Mouse (Mus musculus) lung, embryonic 16.5 days (tissue): ENCODE results near the gene Gng13. TPM values are rescaled to one million over a fixed set of nuclear protein-coding genes. Genes with fewer than 3 reads are reported as not detected.

Source experiments
- ATAC-seq: fragments of 200-750 bp; cut with Nextera tagmentation; 2 replicates; pipeline ENCODE4 v1.8.0; 2017; ENCODE audit warnings: low read depth, mild to moderate bottlenecking, moderate library complexity
- H3K27ac ChIP-seq: fragments of 300-500 bp; sonication (generic); 2 replicates; pipeline ENCODE4 v1.5.1; 2014; ENCODE audit warnings: mild to moderate bottlenecking, control low read depth, low read length
- H3K27me3 ChIP-seq: fragments of 300-500 bp; sonication (generic); 2 replicates; pipeline ENCODE4 v1.6.1; 2014; ENCODE audit warnings: low read depth, low read length, mixed read lengths; ENCODE audit not compliant: control insufficient read depth, insufficient read depth
- H3K36me3 ChIP-seq: fragments of 300-500 bp; sonication (generic); 2 replicates; pipeline ENCODE4 v1.6.1; 2014; ENCODE audit warnings: low read length; ENCODE audit not compliant: control insufficient read depth, insufficient read depth
- H3K4me1 ChIP-seq: fragments of 300-500 bp; sonication (generic); replicated peaks from 2 replicates; pipeline ENCODE4 v1.6.1; 2014; ENCODE audit warnings: low read length, mixed read lengths; ENCODE audit not compliant: control insufficient read depth, insufficient read depth
- H3K4me2 ChIP-seq: fragments of 300-500 bp; sonication (generic); 2 replicates; pipeline ENCODE4 v1.6.1; 2014; ENCODE audit warnings: low read depth, low read length, control low read depth
- H3K4me3 ChIP-seq: fragments of 300-500 bp; sonication (generic); 2 replicates; pipeline ENCODE4 v1.5.1; 2014; ENCODE audit warnings: mild to moderate bottlenecking, low read length, control low read depth
- H3K9ac ChIP-seq: fragments of 300-500 bp; sonication (generic); 2 replicates; pipeline ENCODE4 v1.6.1; 2014; ENCODE audit warnings: low read length, control low read depth
- H3K9me3 ChIP-seq: fragments of 300-500 bp; sonication (generic); 2 replicates; pipeline ENCODE4 v1.6.1; 2016; ENCODE audit warnings: low read length; ENCODE audit not compliant: control insufficient read depth
- WGBS: fragments of 180-500 bp; shearing (Covaris S2); extraction: QIAGEN DNeasy Blood & Tissue Kit; methylation state at CpG from one replicate; pipeline ENCODE4 v1.1.7; 2014; 5-methylcytosine and 5-hydroxymethylcytosine counted together
- polyA plus RNA-seq: library from polyadenylated mRNA; unstranded; fragments of >200 nt; fragmentation: Nextera tagmentation; extraction: Ambion mirVana; gene quantifications from 2 replicates; pipeline ENCODE4 v1.2.1, GENCODE M21; 2015

The Gng13 gene
- polyA plus RNA-seq, 1 experiment from 2014 or later = 2.8 TPM

DNA sequence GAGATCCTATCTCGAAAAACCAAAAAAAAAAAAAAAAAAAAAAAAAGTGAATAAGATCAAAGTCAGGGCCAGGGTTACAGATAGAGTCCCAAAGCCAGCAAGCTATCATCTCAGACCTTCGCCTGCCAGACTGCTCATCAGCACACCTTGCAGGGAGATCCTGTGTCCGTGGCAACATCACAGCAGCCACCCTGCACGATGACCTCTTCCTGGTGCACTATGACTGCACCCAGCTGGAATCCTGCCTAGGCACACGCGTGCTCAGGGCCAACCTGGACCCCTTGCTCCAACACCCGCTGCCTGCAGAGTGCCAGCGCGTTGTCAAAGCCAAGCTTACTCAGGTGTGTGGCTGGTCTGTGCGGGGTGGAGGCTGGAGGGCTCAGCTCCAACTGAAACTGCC, 27.3 kb downstream of the Gng13 start:
- no peaks in the 10 kb centered on the region for H3K27me3 ChIP-seq
- H3K4me2 ChIP-seq = no peak overlapping the region
- H3K4me3 ChIP-seq = no peak overlapping the region
- no peaks in the 10 kb centered on the region for H3K36me3 ChIP-seq
- 62% methylated on average over 10 of the region's 10 CpGs for WGBS
- H3K4me1 ChIP-seq = no peaks in the 10 kb centered on the region
- no peak for ATAC-seq
- no peak overlapping the region for H3K27ac ChIP-seq
- no peaks in the 10 kb centered on the region for H3K9me3 ChIP-seq
- no peak overlapping the region for H3K9ac ChIP-seq

DNA sequence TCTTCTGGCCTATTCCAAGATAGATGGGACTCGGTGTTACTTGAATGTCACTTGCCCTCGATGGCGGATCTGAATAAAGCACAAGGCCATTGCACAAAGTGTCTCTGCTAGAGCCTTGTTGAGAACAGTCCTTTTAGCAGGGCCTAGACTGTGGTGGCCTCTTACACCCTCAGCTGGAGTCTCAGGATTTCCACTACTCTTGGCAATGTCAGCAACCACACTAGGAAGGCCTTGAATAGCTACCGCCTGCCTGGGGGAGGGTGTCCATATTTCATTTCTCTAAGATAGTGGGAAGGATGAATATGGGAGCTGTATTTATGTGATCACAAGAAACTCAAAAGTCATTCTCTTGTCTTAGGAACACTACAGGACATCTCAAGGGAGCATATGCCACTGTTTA, 31.3 kb downstream of the Gng13 start:
- no peaks in the 10 kb centered on the region for H3K9me3 ChIP-seq
- no peak overlapping the region for H3K4me2 ChIP-seq
- WGBS = 88% methylated on average over 4 of the region's 4 CpGs
- H3K27ac ChIP-seq = peak overlapping the region; percentile 37; the same call in 1 of the 2 replicates
- ATAC-seq = no peak
- no peak overlapping the region for H3K9ac ChIP-seq
- peaks cover 7% of the 10 kb centered on the region for H3K4me1 ChIP-seq
- no peak overlapping the region for H3K4me3 ChIP-seq
- H3K27me3 ChIP-seq = no peaks in the 10 kb centered on the region
- H3K36me3 ChIP-seq = no peaks in the 10 kb centered on the region

DNA sequence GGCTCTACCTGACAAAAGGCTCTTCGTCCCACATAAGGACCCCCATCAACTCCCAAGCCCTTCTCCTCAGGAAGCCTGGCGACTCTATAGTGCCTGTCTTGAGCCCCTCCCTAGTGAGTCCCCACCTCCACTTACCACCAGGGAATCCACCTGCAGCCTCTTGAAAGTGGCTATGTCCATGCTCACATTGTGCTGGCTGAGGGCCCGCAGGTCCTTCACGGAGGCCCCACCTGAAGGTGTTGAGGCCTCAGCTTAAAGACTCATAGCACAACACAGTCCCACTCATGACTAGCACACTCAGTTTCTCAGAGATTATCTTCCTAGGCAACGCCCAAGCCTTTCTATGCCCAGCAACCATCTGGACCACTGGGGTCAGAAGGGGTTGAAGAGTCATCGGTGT, 32.3 kb downstream of the Gng13 start:
- Histone ChIP-seq H3K4me2 (no peak overlapping the region), H3K36me3 (no peaks in the 10 kb centered on the region), H3K27me3 (no peaks in the 10 kb centered on the region), H3K4me1 (peaks cover 7% of the 10 kb centered on the region), H3K27ac (no peak overlapping the region), H3K4me3 (no peak overlapping the region), H3K9ac (no peak overlapping the region), H3K9me3 (no peaks in the 10 kb centered on the region)
- peak; percentile 58 for ATAC-seq
- WGBS = 64% methylated on average over 6 of the region's 6 CpGs

DNA sequence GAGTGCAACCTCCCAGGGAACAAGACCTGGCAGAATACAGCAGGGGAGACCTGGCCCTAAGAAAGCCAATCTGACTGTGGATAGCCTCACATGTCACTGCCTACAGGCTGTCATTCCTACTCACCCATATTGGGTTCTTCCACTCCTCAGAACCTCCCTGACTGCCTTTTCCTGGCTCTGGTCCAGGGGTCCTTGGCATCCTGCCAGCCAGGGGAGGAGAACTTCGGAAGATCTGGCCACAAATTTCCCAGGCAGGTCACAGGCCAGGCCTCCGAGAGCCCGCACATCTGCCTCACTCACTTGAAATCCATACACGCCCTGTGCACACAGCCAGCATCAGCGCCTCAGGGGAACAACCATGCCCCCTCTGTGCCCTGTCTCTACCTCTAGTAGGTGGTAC, 34.5 kb downstream of the Gng13 start:
- 0 out of 2 replicates have a peak overlapping the region, but pooled peaks have one; percentile 24 for H3K9ac ChIP-seq
- no peaks in the 10 kb centered on the region for H3K9me3 ChIP-seq
- H3K36me3 ChIP-seq = no peaks in the 10 kb centered on the region
- 8% methylated on average over 5 of the region's 5 CpGs for WGBS
- H3K27ac ChIP-seq = peak overlapping the region; percentile 22; the same call in 1 of the 2 replicates
- peaks cover 12% of the 10 kb centered on the region for H3K4me1 ChIP-seq
- H3K27me3 ChIP-seq = no peaks in the 10 kb centered on the region
- ATAC-seq = peak; percentile 41; the same call in 1 of the 2 replicates
- no peak overlapping the region for H3K4me2 ChIP-seq
- no peak overlapping the region for H3K4me3 ChIP-seq

DNA sequence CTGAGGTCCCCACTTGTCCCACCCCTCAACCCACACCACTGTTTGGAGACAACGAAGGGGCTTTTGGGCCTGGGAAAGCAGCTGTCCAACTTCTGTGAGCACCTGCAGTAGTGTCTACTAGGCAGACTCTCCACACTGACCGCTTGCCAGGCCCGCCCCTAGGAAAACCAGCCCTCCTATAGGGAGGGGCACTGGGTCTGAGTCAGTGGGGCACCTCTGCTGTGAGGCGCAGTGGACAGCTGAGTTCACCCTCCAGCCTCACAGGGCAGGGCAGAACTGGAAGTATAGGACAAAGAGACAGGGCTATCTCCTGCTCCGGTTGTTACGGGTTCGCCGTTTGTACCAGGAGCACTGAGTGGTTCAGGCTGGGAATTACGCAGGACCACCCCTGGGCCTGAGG, 37.3 kb downstream of the Gng13 start, which contains the start of gene Msln:
Msln (minus strand) TSS at position 138 of the 400 bp plus-strand sequence.
- no peaks in the 10 kb centered on the region for H3K36me3 ChIP-seq
- peaks cover 13% of the 10 kb centered on the region for H3K4me1 ChIP-seq
- no peaks in the 10 kb centered on the region for H3K27me3 ChIP-seq
- WGBS = 74% methylated on average over 9 of the region's 9 CpGs
- no peak for ATAC-seq
- H3K4me2 ChIP-seq = no peak within 1 kb of the TSS
- H3K4me3 ChIP-seq = no peak within 1 kb of the TSS
- H3K9ac ChIP-seq = no peak within 1 kb of the TSS
- H3K9me3 ChIP-seq = no peaks in the 10 kb centered on the region
- H3K27ac ChIP-seq = peak within 1 kb of the TSS; percentile 59

DNA sequence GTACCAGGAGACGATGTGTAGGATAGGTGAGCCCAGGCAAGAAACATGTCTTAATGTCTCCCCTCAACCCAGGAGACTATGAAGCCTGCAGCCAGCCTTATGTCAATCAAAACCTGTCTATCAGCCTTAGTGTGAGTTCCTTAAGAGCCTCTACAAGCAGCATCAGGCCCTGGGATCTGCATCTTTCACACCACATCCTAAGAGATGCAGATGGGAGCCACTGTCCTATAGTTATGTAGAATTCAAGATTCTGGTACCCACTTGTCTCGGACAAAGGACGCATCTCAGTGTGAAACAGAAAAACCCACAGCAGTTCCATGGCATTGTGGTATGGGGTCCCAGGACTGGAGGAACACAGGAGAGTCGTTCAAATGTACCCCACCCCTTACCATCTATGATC, 38.1 kb downstream of the Gng13 start:
- Histone ChIP-seq H3K4me3 (no peak overlapping the region), H3K36me3 (no peaks in the 10 kb centered on the region), H3K27ac (peak overlapping the region; percentile 59), H3K9ac (no peak overlapping the region), H3K27me3 (no peaks in the 10 kb centered on the region), H3K9me3 (no peaks in the 10 kb centered on the region), H3K4me2 (no peak overlapping the region), H3K4me1 (peaks cover 13% of the 10 kb centered on the region)
- ATAC-seq = no peak
- 63% methylated on average over 4 of the region's 4 CpGs for WGBS

DNA sequence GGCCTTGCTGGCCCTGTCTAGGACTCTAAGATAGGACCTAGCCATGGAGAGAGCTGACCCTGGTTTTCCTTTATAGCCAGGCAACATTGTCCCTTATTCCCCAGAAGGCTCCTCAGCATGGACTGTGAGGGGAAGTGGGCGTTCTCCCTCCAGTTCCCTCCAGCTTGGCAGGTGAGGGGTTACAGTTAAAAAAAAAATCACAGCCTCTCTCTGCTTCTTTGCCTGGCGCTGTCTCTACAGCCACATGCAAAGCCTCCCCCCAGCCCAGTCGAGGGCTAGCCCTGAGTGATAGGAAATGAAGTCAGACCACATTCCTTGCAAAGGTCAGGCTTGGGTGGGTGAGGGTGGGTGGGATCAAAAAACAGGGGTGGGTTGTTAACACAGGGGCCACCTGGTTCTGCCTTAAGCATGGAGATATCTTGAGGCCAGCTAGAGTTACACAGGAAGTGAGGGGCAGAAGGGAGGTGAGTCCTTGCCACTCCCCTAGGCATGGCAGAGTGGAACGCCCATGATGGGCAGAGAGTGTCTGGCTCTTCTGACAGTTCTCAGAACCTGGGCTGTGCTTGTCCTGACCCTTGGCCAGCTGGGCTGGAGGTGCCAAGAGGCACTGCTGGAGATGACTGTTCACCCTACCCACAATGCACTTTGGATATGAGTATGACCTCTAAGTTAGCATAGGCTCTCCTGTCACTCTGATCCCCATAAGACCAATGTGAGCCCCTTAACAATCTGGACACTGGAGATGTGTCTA, 38.8 kb downstream of the Gng13 start:
- 12% methylated on average over 4 of the region's 4 CpGs for WGBS
- Histone ChIP-seq H3K9ac (peak overlapping the region; percentile 24; the same call in 1 of the 2 replicates), H3K36me3 (no peaks in the 10 kb centered on the region), H3K4me3 (no peak overlapping the region), H3K9me3 (no peaks in the 10 kb centered on the region), H3K4me1 (peaks cover 13% of the 10 kb centered on the region), H3K27ac (peak overlapping the region; percentile 86), H3K4me2 (no peak overlapping the region), H3K27me3 (no peaks in the 10 kb centered on the region)
- peak; percentile 67 for ATAC-seq

DNA sequence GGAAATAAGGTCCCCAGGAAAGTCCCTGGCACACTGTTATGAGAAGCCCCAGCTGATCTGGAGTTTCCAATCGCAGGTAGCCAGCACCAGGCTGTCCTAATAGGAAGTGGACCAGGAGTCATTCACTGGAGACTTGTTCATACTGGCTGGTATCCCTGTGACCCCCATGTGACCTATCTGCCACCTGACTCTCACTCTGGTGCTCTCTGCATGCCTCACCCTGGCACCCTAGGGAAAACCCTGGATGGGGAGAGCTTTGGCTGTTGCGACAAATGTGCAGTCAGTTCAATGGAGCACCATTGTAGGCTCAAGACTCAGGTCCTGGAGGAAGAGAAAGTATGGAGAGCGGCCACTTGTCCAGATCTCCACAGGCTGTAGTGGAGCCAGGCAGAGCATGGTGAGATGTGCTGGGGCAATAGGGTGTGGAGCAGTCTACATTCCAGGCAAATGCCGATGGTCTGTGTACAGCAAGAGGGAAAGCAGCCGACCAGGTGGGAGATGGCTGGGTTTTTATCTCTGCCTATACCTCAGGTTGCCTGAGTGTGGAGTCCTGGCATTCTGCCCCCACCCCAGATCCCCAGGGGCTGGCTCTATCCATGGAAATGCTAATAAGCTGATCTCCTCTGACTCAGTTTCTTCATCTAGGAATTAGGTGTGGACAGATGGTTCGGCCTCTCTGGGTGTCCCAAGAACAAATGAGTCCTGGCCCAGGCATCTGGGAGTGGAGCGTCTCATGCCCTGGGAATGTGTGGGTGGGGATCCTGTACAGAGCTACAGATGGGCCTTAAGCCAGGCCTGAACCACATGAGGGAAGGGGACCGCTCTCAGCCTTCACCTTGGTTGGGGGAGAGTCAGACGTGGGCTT, 39.6 kb downstream of the Gng13 start:
- Histone ChIP-seq H3K27ac (peak overlapping the region; percentile 86), H3K27me3 (no peaks in the 10 kb centered on the region), H3K4me1 (peaks cover 7% of the 10 kb centered on the region), H3K9ac (no peak overlapping the region), H3K9me3 (no peaks in the 10 kb centered on the region), H3K4me3 (no peak overlapping the region), H3K36me3 (no peaks in the 10 kb centered on the region), H3K4me2 (no peak overlapping the region)
- 55% methylated on average over 9 of the region's 9 CpGs for WGBS
- peak; percentile 72 for ATAC-seq

DNA sequence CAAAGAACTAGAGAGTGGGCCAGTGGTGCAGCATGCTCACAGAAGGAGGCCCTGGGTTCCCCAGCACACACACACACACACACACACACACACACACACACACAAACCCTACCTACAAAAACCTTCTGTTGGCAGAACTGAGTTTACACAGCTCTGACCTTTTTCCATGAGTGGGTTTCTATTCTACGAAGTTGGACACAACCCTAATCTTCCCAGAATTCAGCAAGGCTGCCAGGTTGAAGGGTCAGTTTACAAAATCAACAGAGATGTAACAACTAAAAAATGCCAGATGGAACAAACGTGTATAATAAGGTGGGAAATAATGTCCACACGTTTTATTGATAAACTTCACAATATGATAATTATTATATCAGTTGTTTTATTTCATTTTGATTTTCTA, 40.7 kb downstream of the Gng13 start:
- H3K9ac ChIP-seq = no peak overlapping the region
- WGBS = 36% methylated on average over 3 of the region's 3 CpGs
- peaks cover 6% of the 10 kb centered on the region for H3K4me1 ChIP-seq
- no peaks in the 10 kb centered on the region for H3K27me3 ChIP-seq
- H3K27ac ChIP-seq = no peak overlapping the region
- H3K4me2 ChIP-seq = no peak overlapping the region
- H3K36me3 ChIP-seq = no peaks in the 10 kb centered on the region
- no peak overlapping the region for H3K4me3 ChIP-seq
- no peaks in the 10 kb centered on the region for H3K9me3 ChIP-seq
- ATAC-seq = no peak
